Mouse (Mus musculus) testis, adult 2 months (tissue): ENCODE measurements at regions not wholly inside any gene's neighbourhood (a gene's known extent, or its start where the extent isn't known, plus 50 kb on each side); places are given as distances from the start of the nearest gene placed in this dataset.

Source experiments
- H3K27ac ChIP-seq: fragments of 200-500 bp; 2 replicates; pipeline ENCODE4 v1.5.1; 2012; ENCODE audit warnings: low read depth, low read length; ENCODE audit not compliant: control insufficient read depth, insufficient read depth
- H3K27me3 ChIP-seq: fragments of 200-500 bp; 2 replicates; pipeline ENCODE4 v1.6.1; 2012; ENCODE audit warnings: mild to moderate bottlenecking, low read length, moderate library complexity; ENCODE audit not compliant: control insufficient read depth, insufficient read depth
- H3K36me3 ChIP-seq: fragments of 200-500 bp; 2 replicates; pipeline ENCODE4 v1.6.1; 2012; ENCODE audit warnings: mild to moderate bottlenecking, low read length; ENCODE audit not compliant: control insufficient read depth, insufficient read depth
- H3K4me1 ChIP-seq: fragments of 200-500 bp; 2 replicates; pipeline ENCODE4 v1.6.1; 2012; ENCODE audit warnings: low read length; ENCODE audit not compliant: control insufficient read depth, insufficient read depth
- H3K4me3 ChIP-seq: fragments of 200-500 bp; 2 replicates; pipeline ENCODE4 v1.5.1; 2012; ENCODE audit warnings: low read depth, mild to moderate bottlenecking, low read length, moderate library complexity, mixed read lengths; ENCODE audit not compliant: control insufficient read depth
- CTCF ChIP-seq: fragments of 200-500 bp; IDR thresholded peaks from 2 replicates; pipeline ENCODE4 v1.5.1; 2012; ENCODE audit warnings: low read depth, mild to moderate bottlenecking, inconsistent platforms, low read length, moderate library complexity; ENCODE audit not compliant: control insufficient read depth, insufficient read depth, insufficient replicate concordance
- POLR2A ChIP-seq: fragments of 200-500 bp; IDR thresholded peaks from 2 replicates; pipeline ENCODE4 v1.6.1; 2012; ENCODE audit warnings: low read depth, mild to moderate bottlenecking, inconsistent platforms, low read length, moderate library complexity; ENCODE audit not compliant: control insufficient read depth

DNA sequence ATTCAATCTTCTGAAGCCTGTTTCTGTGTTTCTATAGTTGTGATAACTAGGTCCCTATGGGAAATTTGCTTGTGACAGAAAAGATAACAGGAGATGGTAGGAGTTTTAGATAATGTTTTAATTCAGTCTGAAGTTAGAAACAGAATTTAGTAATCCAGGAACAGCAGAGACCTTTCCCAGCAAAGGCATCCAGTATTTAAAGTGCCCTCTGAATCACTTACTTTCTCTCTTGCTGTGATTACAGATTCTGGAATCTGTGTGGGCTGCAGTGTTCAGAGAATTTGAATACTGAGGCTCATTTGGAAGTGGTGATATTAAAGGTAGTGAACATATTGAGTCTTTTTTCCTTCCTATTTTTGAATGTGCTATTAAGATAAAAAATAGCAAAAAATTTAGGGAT is 154.6 kb downstream of the Gm11077 start:
- Histone ChIP-seq H3K36me3 (no peaks in the 10 kb centered on the region), H3K4me1 (no peaks in the 10 kb centered on the region), H3K27ac (no peak overlapping the region), H3K4me3 (no peak overlapping the region), H3K27me3 (no peaks in the 10 kb centered on the region)
- TF ChIP-seq CTCF (no peak), POLR2A (no peak)

DNA sequence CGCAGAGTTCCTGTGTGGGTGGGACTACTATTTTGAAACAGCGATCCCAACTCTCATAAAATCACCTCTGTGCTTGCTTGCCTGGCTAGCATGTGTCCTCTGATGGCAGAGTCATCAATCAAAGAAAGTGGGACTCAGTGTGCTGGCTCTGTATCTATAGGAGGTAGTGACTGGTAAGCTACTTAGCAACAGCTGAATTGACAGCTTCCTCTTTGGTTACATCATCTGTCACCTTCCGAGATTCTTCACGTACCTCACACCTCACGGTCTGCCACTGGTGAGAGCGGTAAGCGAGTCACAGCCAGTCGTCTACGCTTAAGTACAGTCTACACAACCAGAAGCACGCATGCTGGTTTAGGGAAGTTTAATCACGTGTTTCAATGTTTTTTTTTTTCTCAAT is 159.5 kb downstream of the Gm11077 start:
- TF ChIP-seq CTCF (no peak), POLR2A (no peak)
- no peak overlapping the region for H3K27ac ChIP-seq

DNA sequence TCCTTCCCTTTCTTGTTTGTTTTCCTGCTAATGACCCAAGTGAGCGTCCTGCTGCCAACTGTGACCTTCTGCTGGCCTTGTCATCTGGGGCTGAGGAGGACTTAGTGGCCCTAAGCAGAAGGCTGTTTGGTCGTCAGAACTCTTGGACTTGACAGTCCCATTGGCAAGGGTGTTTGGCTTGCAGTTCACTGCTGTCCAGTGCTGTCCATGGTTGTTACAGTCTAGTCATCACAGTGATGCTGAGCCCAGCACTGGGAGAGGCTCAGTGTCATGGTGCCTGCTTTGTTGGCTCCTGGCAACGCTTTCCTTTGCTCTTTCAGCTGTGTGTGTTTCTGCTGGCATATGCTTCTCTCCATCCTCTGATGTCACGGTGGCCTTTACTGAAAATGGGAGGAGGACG is 161.0 kb downstream of the Gm11077 start:
- Histone ChIP-seq H3K36me3 (no peaks in the 10 kb centered on the region), H3K27ac (no peak overlapping the region), H3K4me1 (no peaks in the 10 kb centered on the region), H3K4me3 (no peak overlapping the region), H3K27me3 (no peaks in the 10 kb centered on the region)
- TF ChIP-seq CTCF: no peak
- TF ChIP-seq POLR2A: no peak

More for the DNA sequence above, 159.5 kb downstream of the Gm11077 start:
- no peaks in the 10 kb centered on the region for H3K27me3 ChIP-seq
- H3K4me3 ChIP-seq: no peak overlapping the region
- no peaks in the 10 kb centered on the region for H3K4me1 ChIP-seq
- H3K36me3 ChIP-seq: no peaks in the 10 kb centered on the region

DNA sequence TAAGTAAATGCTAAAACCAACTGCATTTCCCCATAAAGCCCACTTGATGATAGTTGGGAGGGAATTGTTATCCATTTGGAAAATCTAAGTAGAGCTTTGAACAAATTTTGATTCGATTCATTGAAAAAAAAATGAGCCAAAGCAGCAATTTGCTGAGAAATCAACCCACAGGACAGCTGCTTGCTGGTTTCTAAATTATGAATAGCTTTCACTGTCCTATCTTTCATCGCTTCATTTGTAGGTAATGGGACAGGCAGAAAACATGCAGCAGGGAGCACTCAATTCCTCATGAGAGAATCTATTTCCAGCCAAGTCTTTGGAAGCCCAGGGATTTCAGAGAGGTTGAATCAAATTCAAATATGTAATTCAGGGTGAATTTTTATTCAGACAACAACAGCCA is 161.5 kb downstream of the Gm11077 start:
- Histone ChIP-seq H3K4me1 (no peaks in the 10 kb centered on the region), H3K27me3 (no peaks in the 10 kb centered on the region), H3K4me3 (no peak overlapping the region), H3K36me3 (no peaks in the 10 kb centered on the region), H3K27ac (no peak overlapping the region)
- no peak for TF ChIP-seq POLR2A
- TF ChIP-seq CTCF: no peak

DNA sequence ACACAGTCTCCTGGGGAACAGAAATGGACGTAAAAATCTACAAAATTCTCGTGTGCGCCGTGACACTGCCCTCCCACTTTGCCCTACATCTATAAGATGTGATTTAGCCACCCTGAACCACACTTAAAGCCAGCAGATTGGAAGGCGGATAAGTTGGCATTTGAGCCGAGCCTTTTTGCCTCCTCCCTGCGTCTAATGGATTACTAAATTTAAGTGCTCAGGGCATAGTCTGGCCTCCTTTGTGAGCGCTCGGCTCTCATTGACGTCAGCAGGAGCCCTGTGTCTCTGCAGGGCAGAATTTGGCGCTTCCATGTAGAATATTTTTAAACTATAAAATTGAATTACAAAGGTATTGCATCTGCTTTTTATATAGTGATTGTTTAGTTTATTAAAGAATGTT is 165.4 kb downstream of the Gm11077 start:
- no peak overlapping the region for H3K27ac ChIP-seq

DNA sequence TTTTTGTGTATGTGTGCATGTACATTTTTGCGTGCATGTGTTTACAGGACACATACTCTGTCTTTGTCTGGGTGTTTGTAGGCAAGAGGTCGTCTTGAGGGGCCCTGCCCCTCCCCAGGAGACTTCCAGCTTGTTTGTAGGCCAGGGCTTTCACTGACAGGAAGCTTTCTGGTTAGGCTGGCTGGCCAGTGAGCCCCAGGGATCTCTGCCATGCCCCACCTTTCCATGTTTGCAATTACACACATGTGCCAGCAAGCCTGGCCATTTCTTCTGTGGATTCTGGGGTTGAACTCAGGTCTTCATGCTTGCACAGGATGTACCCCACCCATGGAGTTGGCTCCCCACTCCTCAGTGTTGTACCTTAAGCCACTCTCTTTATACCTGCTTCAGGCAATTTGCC is 166.4 kb downstream of the Gm11077 start:
- Histone ChIP-seq H3K4me3 (no peak overlapping the region), H3K4me1 (no peaks in the 10 kb centered on the region; the same call in 1 of the 2 replicates), H3K27ac (no peak overlapping the region), H3K27me3 (no peaks in the 10 kb centered on the region), H3K36me3 (no peaks in the 10 kb centered on the region)
- no peak for TF ChIP-seq POLR2A
- no peak for TF ChIP-seq CTCF

More for the DNA sequence above, 165.4 kb downstream of the Gm11077 start:
- no peaks in the 10 kb centered on the region for H3K27me3 ChIP-seq
- no peaks in the 10 kb centered on the region; the same call in 1 of the 2 replicates for H3K4me1 ChIP-seq
- no peak overlapping the region for H3K4me3 ChIP-seq
- H3K36me3 ChIP-seq: no peaks in the 10 kb centered on the region
- TF ChIP-seq POLR2A (no peak), CTCF (no peak)

DNA sequence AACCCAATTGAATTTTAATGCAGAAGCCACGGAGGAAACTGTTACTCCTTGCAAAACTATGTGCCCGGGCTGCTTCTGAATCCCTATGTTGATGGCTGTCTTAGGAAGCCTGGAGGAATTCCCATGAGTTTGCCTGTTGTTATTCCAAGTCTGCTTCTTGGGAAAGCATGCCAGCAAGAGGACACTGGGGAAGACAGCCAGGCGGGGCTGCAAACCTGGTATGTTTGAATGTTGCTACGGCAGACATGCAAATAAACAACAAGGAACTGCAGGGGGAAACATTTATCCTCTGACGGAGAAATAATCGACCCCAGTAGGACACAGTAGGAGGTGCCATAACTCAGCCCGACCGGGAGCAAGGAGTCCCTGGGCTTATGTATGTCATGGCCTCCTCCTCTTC is 168.0 kb downstream of the Gm11077 start:
- no peak for TF ChIP-seq POLR2A
- TF ChIP-seq CTCF: no peak

GRCm38 (mm10) chr6:140924319-140924981 is 195.4 kb downstream of the Gm11077 start:
- peaks cover 2% of the 10 kb centered on the region; the same call in 1 of the 2 replicates for H3K4me1 ChIP-seq
- no peak overlapping the region; the same call in 1 of the 2 replicates for H3K4me3 ChIP-seq
- no peaks in the 10 kb centered on the region for H3K27me3 ChIP-seq
- peak; percentile 28; the same call in 1 of the 2 replicates for TF ChIP-seq CTCF
- no peak for TF ChIP-seq POLR2A
- no peaks in the 10 kb centered on the region for H3K36me3 ChIP-seq
- no peak overlapping the region for H3K27ac ChIP-seq

More for the DNA sequence above, 168.0 kb downstream of the Gm11077 start:
- no peaks in the 10 kb centered on the region for H3K27me3 ChIP-seq
- H3K36me3 ChIP-seq: no peaks in the 10 kb centered on the region
- H3K27ac ChIP-seq: no peak overlapping the region
- H3K4me1 ChIP-seq: no peaks in the 10 kb centered on the region; the same call in 1 of the 2 replicates
- no peak overlapping the region for H3K4me3 ChIP-seq
